ENCODE assay signal across 8 mouse cellular contexts in the genomic region with DNA sequence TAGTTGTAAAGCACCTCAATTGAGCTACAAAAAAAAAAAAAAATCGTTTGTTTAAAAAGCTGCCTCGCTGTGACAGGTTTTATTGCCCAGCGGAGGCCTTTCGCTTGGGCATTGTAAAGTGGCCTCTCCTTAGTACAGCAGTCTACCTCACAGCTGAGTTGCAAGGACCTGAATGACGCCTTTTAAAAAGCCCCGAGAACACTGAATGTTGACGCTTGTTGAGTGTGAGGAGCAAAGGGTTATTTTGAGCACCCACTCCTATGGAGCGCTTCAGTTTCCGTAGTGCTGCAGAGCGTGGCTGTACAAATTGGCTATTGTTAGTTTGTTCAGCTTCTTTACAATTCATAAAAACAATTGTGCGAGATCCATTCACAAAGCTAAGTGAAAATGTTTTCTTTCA. TPM values are rescaled to one million over a fixed set of nuclear protein-coding genes. Genes with fewer than 3 reads are reported as not detected.
DNase-seq lines count a peak whose midpoint lies in the region; ATAC-seq lines count a peak whose summit lies in the region.

No protein-coding gene starts in this region.

- peak overlapping the region; percentile 71 for H3K4me2 ChIP-seq in hindbrain, embryonic 15.5 days
- peak overlapping the region; percentile 94 for H3K4me2 ChIP-seq in midbrain, embryonic 13.5 days (replicated peaks)

- H3K4me3 ChIP-seq in megakaryocyte, embryonic 14.5 days (replicated peaks), result peak overlapping the region; percentile 93
- H3K4me3 ChIP-seq in embryonic facial prominence, embryonic 10.5 days, result peak overlapping the region; percentile 94
- peak overlapping the region; percentile 91 for H3K4me3 ChIP-seq in hindbrain, embryonic 15.5 days
- peak overlapping the region; percentile 95 for H3K4me3 ChIP-seq in midbrain, embryonic 13.5 days (replicated peaks)

- no peaks in the 10 kb centered on the region for H3K9me3 ChIP-seq in megakaryocyte, embryonic 14.5 days
- H3K9me3 ChIP-seq in embryonic facial prominence, embryonic 10.5 days, result no peaks in the 10 kb centered on the region
- H3K9me3 ChIP-seq in hindbrain, embryonic 15.5 days, result no peaks in the 10 kb centered on the region
- H3K9me3 ChIP-seq in midbrain, embryonic 13.5 days, result no peaks in the 10 kb centered on the region

- H3K36me3 ChIP-seq in megakaryocyte, embryonic 14.5 days (replicated peaks; ENCODE audit: low read length), result peaks cover 6% of the 10 kb centered on the region
- H3K36me3 ChIP-seq in embryonic facial prominence, embryonic 10.5 days (replicated peaks), result peaks cover 6% of the 10 kb centered on the region
- no peaks in the 10 kb centered on the region for H3K36me3 ChIP-seq in hindbrain, embryonic 15.5 days
- H3K36me3 ChIP-seq in midbrain, embryonic 13.5 days, result no peaks in the 10 kb centered on the region

- intact Hi-C loops in gastrocnemius, postnatal 14 days (cut with DNase I; ENCODE audit: low total_unique reads), result no loop called here
- intact Hi-C loops in left cerebral cortex, postnatal 4 days (cut with DNase I), result loop anchor here (10.0 kb wide), 1 partner anchor 64 kb away; the partner anchor contains the start of gene Dennd6a

- H3K4me1 ChIP-seq in megakaryocyte, embryonic 14.5 days, result peaks cover 48% of the 10 kb centered on the region
- peaks cover 17% of the 10 kb centered on the region for H3K4me1 ChIP-seq in embryonic facial prominence, embryonic 10.5 days
- peaks cover 30% of the 10 kb centered on the region for H3K4me1 ChIP-seq in hindbrain, embryonic 15.5 days (replicated peaks)
- peaks cover 33% of the 10 kb centered on the region for H3K4me1 ChIP-seq in midbrain, embryonic 13.5 days (replicated peaks)

- H3K27ac ChIP-seq in embryonic facial prominence, embryonic 10.5 days (replicated peaks), result peak overlapping the region; percentile 96
- H3K27ac ChIP-seq in hindbrain, embryonic 15.5 days (replicated peaks), result 0 out of 2 replicates have a peak overlapping the region, but pooled peaks have one; percentile 27
- H3K27ac ChIP-seq in midbrain, embryonic 13.5 days, result no peak overlapping the region

- ATAC-seq in megakaryocyte, adult 5-6 weeks (ENCODE audit: poor library complexity, severe bottlenecking), result no peak
- ATAC-seq in hindbrain, embryonic 15.5 days (ENCODE audit: low FRiP score, low read depth), result no peak
- ATAC-seq in midbrain, embryonic 13.5 days, result no peak

- peak overlapping the region; percentile 93 for H3K9ac ChIP-seq in hindbrain, embryonic 15.5 days
- peak overlapping the region; percentile 94 for H3K9ac ChIP-seq in midbrain, embryonic 13.5 days (replicated peaks)

- no peak for DNase-seq in embryonic facial prominence, embryonic 10.5 days (ENCODE audit: low spot score)
- no peak for DNase-seq in gastrocnemius, postnatal 14 days
- DNase-seq in left cerebral cortex, postnatal 4 days, result no peak
- DNase-seq in cerebellum, adult 18-20 months, result no peak

- no peaks in the 10 kb centered on the region for H3K27me3 ChIP-seq in megakaryocyte, embryonic 14.5 days (replicated peaks)
- no peaks in the 10 kb centered on the region for H3K27me3 ChIP-seq in embryonic facial prominence, embryonic 10.5 days (replicated peaks; ENCODE audit: low read depth, poor library complexity, severe bottlenecking)
- no peaks in the 10 kb centered on the region for H3K27me3 ChIP-seq in hindbrain, embryonic 15.5 days
- no peaks in the 10 kb centered on the region for H3K27me3 ChIP-seq in midbrain, embryonic 13.5 days

- 15% methylated on average over 11 of the region's 11 CpGs for WGBS in embryonic facial prominence, embryonic 10.5 days
- WGBS in hindbrain, embryonic 15.5 days, result 3% methylated on average over 11 of the region's 11 CpGs
- 4% methylated on average over 11 of the region's 11 CpGs for WGBS in midbrain, embryonic 13.5 days

RNA-seq across cellular contexts. Expression of gene Arf4, which starts 1.4 kb away (rescaled TPM):
- polyA plus RNA-seq in megakaryocyte, embryonic 14.5 days (2012; ENCODE audit: insufficient read depth, low replicate concordance), result 135 and 173 TPM in 2 replicates
- 304 and 335 TPM in 2 replicates for total RNA-seq in megakaryocyte, adult 5-6 weeks (2015)
- total RNA-seq in megakaryocyte, adult 5-6 weeks (2017), result 83.1 and 91.3 TPM in 2 replicates
- 501 and 504 TPM in 2 replicates for polyA plus RNA-seq in embryonic facial prominence, embryonic 10.5 days (2016; fragmentation: Nextera tagmentation; extraction: Ambion mirVana)
- 485 and 504 TPM in 2 replicates for polyA plus RNA-seq in hindbrain, embryonic 15.5 days (2015; fragmentation: Nextera tagmentation; extraction: Ambion mirVana)
- polyA plus RNA-seq in midbrain, embryonic 13.5 days (2015; fragmentation: Nextera tagmentation; extraction: Ambion mirVana), result 579 and 596 TPM in 2 replicates
- total RNA-seq in gastrocnemius, postnatal 14 days (2021), result 10 to 100 TPM; 53.4 to 71.0 TPM
- 100 to 1,000 TPM; 212 to 232 TPM for total RNA-seq in left cerebral cortex, postnatal 4 days (2021)

RNA-seq across cellular contexts. Expression of gene Pde12, which starts 30.4 kb away (rescaled TPM):
- 4.6 and 5.2 TPM in 2 replicates for polyA plus RNA-seq in megakaryocyte, embryonic 14.5 days (2012; ENCODE audit: insufficient read depth, low replicate concordance)
- 8.7 TPM in 2 replicates for total RNA-seq in megakaryocyte, adult 5-6 weeks (2015)
- 7.6 TPM in 2 replicates for total RNA-seq in megakaryocyte, adult 5-6 weeks (2017)
- 11.6 and 12.5 TPM in 2 replicates for polyA plus RNA-seq in embryonic facial prominence, embryonic 10.5 days (2016; fragmentation: Nextera tagmentation; extraction: Ambion mirVana)
- 11.1 and 11.8 TPM in 2 replicates for polyA plus RNA-seq in hindbrain, embryonic 15.5 days (2015; fragmentation: Nextera tagmentation; extraction: Ambion mirVana)
- 12.6 and 12.8 TPM in 2 replicates for polyA plus RNA-seq in midbrain, embryonic 13.5 days (2015; fragmentation: Nextera tagmentation; extraction: Ambion mirVana)
- 1 to 10 TPM; 2.8 to 3.8 TPM for total RNA-seq in gastrocnemius, postnatal 14 days (2021)
- total RNA-seq in left cerebral cortex, postnatal 4 days (2021), result 10 to 100 TPM; 12.0 to 13.5 TPM

RNA-seq across cellular contexts. Expression of gene Dnah12, which starts 53.8 kb away (rescaled TPM):
- not detected in 2 replicates for polyA plus RNA-seq in megakaryocyte, embryonic 14.5 days (2012; ENCODE audit: insufficient read depth, low replicate concordance)
- total RNA-seq in megakaryocyte, adult 5-6 weeks (2015), result 0.13 and 0.18 TPM in 2 replicates
- 0.07 and 0.28 TPM in 2 replicates for total RNA-seq in megakaryocyte, adult 5-6 weeks (2017)
- polyA plus RNA-seq in embryonic facial prominence, embryonic 10.5 days (2016; fragmentation: Nextera tagmentation; extraction: Ambion mirVana), result not detected in 2 replicates
- polyA plus RNA-seq in hindbrain, embryonic 15.5 days (2015; fragmentation: Nextera tagmentation; extraction: Ambion mirVana), result 0.07 and 0.09 TPM in 2 replicates
- polyA plus RNA-seq in midbrain, embryonic 13.5 days (2015; fragmentation: Nextera tagmentation; extraction: Ambion mirVana), result 0.03 and 0.05 TPM in 2 replicates
- not detected for total RNA-seq in gastrocnemius, postnatal 14 days (2021)
- under 1 TPM; 0.40 to 0.56 TPM for total RNA-seq in left cerebral cortex, postnatal 4 days (2021)
